Mouse (Mus musculus) cortical plate, adult 2 months (tissue): ENCODE results near the gene Trappc2l.

ENCODE experiments used
- CTCF ChIP-seq: fragments of 200-500 bp; IDR thresholded peaks from 2 replicates; pipeline ENCODE4 v1.5.1; 2011; ENCODE audit warnings: mild to moderate bottlenecking, control low read depth, low read length; ENCODE audit not compliant: insufficient read depth; ENCODE audit errors: extremely low read depth
- POLR2A ChIP-seq: fragments of 200-500 bp; IDR thresholded peaks from 2 replicates; pipeline ENCODE4 v1.6.1; 2011; ENCODE audit warnings: mild to moderate bottlenecking, low read length, control low read depth; ENCODE audit not compliant: insufficient read depth; ENCODE audit errors: extremely low read depth

DNA sequence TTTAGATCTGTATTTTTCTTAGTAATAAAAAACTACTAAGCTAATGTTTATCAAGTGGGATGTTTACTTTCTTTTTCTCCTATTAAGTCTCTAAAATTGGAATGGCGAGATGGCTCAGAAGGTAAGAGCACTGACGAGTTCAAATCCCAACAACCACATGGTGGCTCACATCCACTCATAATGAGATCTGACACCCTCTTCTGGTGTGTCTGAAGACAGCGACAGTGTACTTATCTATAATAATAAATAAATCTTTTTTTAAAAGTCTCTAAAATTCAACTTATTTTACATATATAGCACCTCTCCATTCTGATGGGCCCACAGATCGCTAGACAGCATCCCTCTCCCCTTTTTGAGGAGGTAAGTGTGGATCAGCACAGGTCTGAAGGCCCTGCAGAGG lies 1.2 kb upstream of the Trappc2l start:
- no peak for TF ChIP-seq CTCF
- no peak for TF ChIP-seq POLR2A
